Mouse (Mus musculus) E14TG2a.4 (cell line): ENCODE results near the gene Slc25a19.

Experiments
- CTCF ChIP-seq: conservative IDR thresholded peaks from 2 replicates; pipeline ENCODE4 v1.5.1; 2014; ENCODE audit warnings: low read length
- POU5F1 ChIP-seq: IDR thresholded peaks from 2 replicates; pipeline ENCODE4 v1.6.1; 2014; ENCODE audit warnings: low read length, borderline replicate concordance

DNA sequence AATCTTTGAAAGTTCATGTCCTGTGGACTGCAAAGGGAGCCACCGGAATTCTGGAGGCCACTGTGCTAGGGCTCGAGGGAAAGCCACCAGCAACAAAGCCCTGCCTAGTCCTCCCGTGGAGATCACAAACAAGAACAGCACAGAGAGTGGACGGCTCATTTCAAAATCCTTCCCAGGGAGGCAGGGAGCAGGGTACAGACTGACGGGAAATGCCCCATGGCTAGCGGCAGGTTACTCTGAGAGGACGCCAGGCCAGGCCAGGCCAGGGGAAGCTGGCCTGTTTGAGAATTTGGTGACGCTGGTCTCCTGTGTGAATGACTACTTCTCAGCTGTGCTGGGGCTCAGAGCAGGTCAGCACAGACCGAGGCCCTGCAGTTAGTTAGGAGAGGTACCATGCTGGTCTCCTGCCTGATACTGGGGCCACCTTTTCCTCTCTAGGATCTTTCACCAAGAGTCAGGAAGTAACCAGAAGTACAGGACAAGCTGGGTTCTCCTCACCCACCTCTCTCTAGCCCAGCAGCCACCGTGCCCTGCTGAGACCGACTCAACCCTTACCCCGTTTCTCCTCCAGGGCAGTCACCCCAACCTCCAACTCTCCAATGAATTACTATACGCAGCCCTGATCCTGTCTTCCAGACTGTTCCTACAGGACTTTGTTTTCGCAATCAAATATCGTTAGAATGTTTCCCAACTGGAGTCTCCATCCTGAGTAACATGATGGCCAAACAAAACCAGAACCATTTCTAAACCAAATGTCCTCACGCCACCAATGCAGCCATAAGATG lies 9.2 kb downstream of the Slc25a19 start:
- TF ChIP-seq CTCF = no peak
- TF ChIP-seq POU5F1 = no peak
